Mouse (Mus musculus): ENCODE data around the gene Ddx27. TPM values are rescaled to one million over a fixed set of nuclear protein-coding genes. Genes with fewer than 3 reads are reported as not detected.
A peak's percentile ranks its signal among the peaks of the same experiment; 100 is the strongest.

Gene Ddx27
- polyA plus RNA-seq, 1 experiment from 2014 or later, result 31.2 TPM

- Histone ChIP-seq H3K27ac (replicated peaks; ENCODE audit: low read depth, low read length) (0 out of 2 replicates have a peak overlapping the region, but pooled peaks have one; percentile 29), H3K9ac (ENCODE audit: low read depth, low read length) (0 out of 2 replicates have a peak overlapping the region, but pooled peaks have one; percentile 30)
Observed at GRCm38 (mm10) chr2:166991945-166992344, 23.0 kb upstream of the Ddx27 start.

GRCm38 (mm10) chr2:166995021-166995795 lies 19.8 kb upstream of the Ddx27 start:
- WGBS, result 3% methylated on average over 26 of the region's 28 CpGs
- no peaks in the 10 kb centered on the region for H3K36me3 ChIP-seq (ENCODE audit: control insufficient read depth, insufficient read depth, low read length)
- no peaks in the 10 kb centered on the region for H3K27me3 ChIP-seq (replicated peaks; ENCODE audit: control insufficient read depth, insufficient read depth, low read length)
- ATAC-seq (ENCODE audit: low read depth) (no peak; the same call in 1 of the 2 replicates), DNase-seq (ENCODE audit: low spot score) (no peak)
- peak overlapping the region; percentile 97 for H3K27ac ChIP-seq (replicated peaks; ENCODE audit: low read depth, low read length)
- peak overlapping the region; percentile 84 for H3K4me3 ChIP-seq (ENCODE audit: low read depth, low read length)
- peaks cover 29% of the 10 kb centered on the region for H3K4me1 ChIP-seq (ENCODE audit: control insufficient read depth, insufficient read depth, low read length)
- no peaks in the 10 kb centered on the region for H3K9me3 ChIP-seq (ENCODE audit: control insufficient read depth, low read length)
- H3K4me2 ChIP-seq (ENCODE audit: low read depth, low read length), result peak overlapping the region; percentile 92
- peak overlapping the region; percentile 99 for H3K9ac ChIP-seq (ENCODE audit: low read depth, low read length)

More at GRCm38 (mm10) chr2:166991945-166992344, 23.0 kb upstream of the Ddx27 start:
- H3K36me3 ChIP-seq (ENCODE audit: control insufficient read depth, insufficient read depth, low read length), result no peaks in the 10 kb centered on the region
- H3K9me3 ChIP-seq (ENCODE audit: control insufficient read depth, low read length), result no peaks in the 10 kb centered on the region
- H3K27me3 ChIP-seq (replicated peaks; ENCODE audit: control insufficient read depth, insufficient read depth, low read length), result no peaks in the 10 kb centered on the region
- no peak for DNase-seq (ENCODE audit: low spot score)
- H3K4me2 ChIP-seq (ENCODE audit: low read depth, low read length), result no peak overlapping the region
- no peak for ATAC-seq (ENCODE audit: low read depth)
- no peak overlapping the region for H3K4me3 ChIP-seq (ENCODE audit: low read depth, low read length)
- peaks cover 29% of the 10 kb centered on the region for H3K4me1 ChIP-seq (ENCODE audit: control insufficient read depth, insufficient read depth, low read length)

- DNase-seq (ENCODE audit: low spot score) (peak; percentile 99), ATAC-seq (ENCODE audit: low read depth) (peak; percentile 100)
- WGBS, result under 1% methylated on average over 36 of the region's 88 CpGs
- H3K9ac ChIP-seq (ENCODE audit: low read depth, low read length), result peak within 1 kb of the TSS; percentile 99
- H3K9me3 ChIP-seq (ENCODE audit: control insufficient read depth, low read length), result no peaks in the 10 kb centered on the region
- no peaks in the 10 kb centered on the region for H3K36me3 ChIP-seq (ENCODE audit: control insufficient read depth, insufficient read depth, low read length)
- peak within 1 kb of the TSS; percentile 92 for H3K4me2 ChIP-seq (ENCODE audit: low read depth, low read length)
- H3K4me3 ChIP-seq (ENCODE audit: low read depth, low read length), result peak within 1 kb of the TSS; percentile 84
- H3K27me3 ChIP-seq (replicated peaks; ENCODE audit: control insufficient read depth, insufficient read depth, low read length), result no peaks in the 10 kb centered on the region
- H3K27ac ChIP-seq (replicated peaks; ENCODE audit: low read depth, low read length), result peak within 1 kb of the TSS; percentile 97
- H3K4me1 ChIP-seq (ENCODE audit: control insufficient read depth, insufficient read depth, low read length), result peaks cover 25% of the 10 kb centered on the region
Observed at GRCm38 (mm10) chr2:166995796-166996532, 19.0 kb upstream of the Ddx27 start, which contains the start of gene Stau1. Gene Stau1, minus strand, starts transcription at chr2:166996299.

GRCm38 (mm10) chr2:166996533-166996894 lies 18.5 kb upstream of the Ddx27 start:
- peak overlapping the region; percentile 97 for H3K27ac ChIP-seq (replicated peaks; ENCODE audit: low read depth, low read length)
- no peaks in the 10 kb centered on the region for H3K36me3 ChIP-seq (ENCODE audit: control insufficient read depth, insufficient read depth, low read length)
- H3K9me3 ChIP-seq (ENCODE audit: control insufficient read depth, low read length), result no peaks in the 10 kb centered on the region
- peak overlapping the region; percentile 99 for H3K9ac ChIP-seq (ENCODE audit: low read depth, low read length)
- H3K4me2 ChIP-seq (ENCODE audit: low read depth, low read length), result peak overlapping the region; percentile 92
- no peaks in the 10 kb centered on the region for H3K27me3 ChIP-seq (replicated peaks; ENCODE audit: control insufficient read depth, insufficient read depth, low read length)
- DNase-seq (ENCODE audit: low spot score) (no peak), ATAC-seq (ENCODE audit: low read depth) (no peak)
- 39% methylated on average over 8 of the region's 8 CpGs for WGBS
- peak overlapping the region; percentile 84 for H3K4me3 ChIP-seq (ENCODE audit: low read depth, low read length)
- H3K4me1 ChIP-seq (ENCODE audit: control insufficient read depth, insufficient read depth, low read length), result peaks cover 22% of the 10 kb centered on the region

- no peak overlapping the region for H3K4me2 ChIP-seq (ENCODE audit: low read depth, low read length)
- no peak overlapping the region for H3K27ac ChIP-seq (replicated peaks; ENCODE audit: low read depth, low read length)
- H3K36me3 ChIP-seq (ENCODE audit: control insufficient read depth, insufficient read depth, low read length), result no peaks in the 10 kb centered on the region
- H3K4me3 ChIP-seq (ENCODE audit: low read depth, low read length), result no peak overlapping the region
- H3K9me3 ChIP-seq (ENCODE audit: control insufficient read depth, low read length), result no peaks in the 10 kb centered on the region
- peak; percentile 51 for DNase-seq (ENCODE audit: low spot score)
- no peaks in the 10 kb centered on the region for H3K27me3 ChIP-seq (replicated peaks; ENCODE audit: control insufficient read depth, insufficient read depth, low read length)
- no peak overlapping the region for H3K9ac ChIP-seq (ENCODE audit: low read depth, low read length)
- H3K4me1 ChIP-seq (ENCODE audit: control insufficient read depth, insufficient read depth, low read length), result no peaks in the 10 kb centered on the region
- 38% methylated on average over 9 of the region's 9 CpGs for WGBS
- ATAC-seq (ENCODE audit: low read depth), result no peak
Observed at GRCm38 (mm10) chr2:167001486-167001885, 13.5 kb upstream of the Ddx27 start.

GRCm38 (mm10) chr2:167004099-167004854 lies 10.7 kb upstream of the Ddx27 start:
- Histone ChIP-seq H3K4me1 (ENCODE audit: control insufficient read depth, insufficient read depth, low read length) (no peaks in the 10 kb centered on the region), H3K9me3 (ENCODE audit: control insufficient read depth, low read length) (no peaks in the 10 kb centered on the region), H3K36me3 (ENCODE audit: control insufficient read depth, insufficient read depth, low read length) (no peaks in the 10 kb centered on the region), H3K27me3 (replicated peaks; ENCODE audit: control insufficient read depth, insufficient read depth, low read length) (no peaks in the 10 kb centered on the region), H3K27ac (replicated peaks; ENCODE audit: low read depth, low read length) (no peak overlapping the region), H3K4me3 (ENCODE audit: low read depth, low read length) (no peak overlapping the region), H3K4me2 (ENCODE audit: low read depth, low read length) (no peak overlapping the region), H3K9ac (ENCODE audit: low read depth, low read length) (no peak overlapping the region)
- 37% methylated on average over 8 of the region's 8 CpGs for WGBS
- DNase-seq (ENCODE audit: low spot score) (peak; percentile 89), ATAC-seq (ENCODE audit: low read depth) (peak; percentile 72; the same call in 1 of the 2 replicates)

- no peak overlapping the region for H3K4me3 ChIP-seq (ENCODE audit: low read depth, low read length)
- DNase-seq (ENCODE audit: low spot score), result no peak
- no peak overlapping the region for H3K4me2 ChIP-seq (ENCODE audit: low read depth, low read length)
- H3K27ac ChIP-seq (replicated peaks; ENCODE audit: low read depth, low read length), result no peak overlapping the region
- WGBS, result 96% methylated on average over 2 of the region's 2 CpGs
- H3K9ac ChIP-seq (ENCODE audit: low read depth, low read length), result no peak overlapping the region
- no peaks in the 10 kb centered on the region for H3K9me3 ChIP-seq (ENCODE audit: control insufficient read depth, low read length)
- H3K4me1 ChIP-seq (ENCODE audit: control insufficient read depth, insufficient read depth, low read length), result no peaks in the 10 kb centered on the region
- ATAC-seq (ENCODE audit: low read depth), result no peak
- no peaks in the 10 kb centered on the region for H3K36me3 ChIP-seq (ENCODE audit: control insufficient read depth, insufficient read depth, low read length)
- no peaks in the 10 kb centered on the region for H3K27me3 ChIP-seq (replicated peaks; ENCODE audit: control insufficient read depth, insufficient read depth, low read length)
Observed at GRCm38 (mm10) chr2:167006355-167006754, 8.6 kb upstream of the Ddx27 start.

GRCm38 (mm10) chr2:167007001-167007491 lies 7.9 kb upstream of the Ddx27 start:
- Histone ChIP-seq H3K4me2 (ENCODE audit: low read depth, low read length) (no peak overlapping the region), H3K36me3 (ENCODE audit: control insufficient read depth, insufficient read depth, low read length) (no peaks in the 10 kb centered on the region), H3K27ac (replicated peaks; ENCODE audit: low read depth, low read length) (no peak overlapping the region), H3K4me1 (ENCODE audit: control insufficient read depth, insufficient read depth, low read length) (no peaks in the 10 kb centered on the region), H3K4me3 (ENCODE audit: low read depth, low read length) (no peak overlapping the region), H3K9ac (ENCODE audit: low read depth, low read length) (no peak overlapping the region), H3K9me3 (ENCODE audit: control insufficient read depth, low read length) (no peaks in the 10 kb centered on the region), H3K27me3 (replicated peaks; ENCODE audit: control insufficient read depth, insufficient read depth, low read length) (no peaks in the 10 kb centered on the region)
- 73% methylated on average over 13 of the region's 13 CpGs for WGBS
- DNase-seq (ENCODE audit: low spot score), result no peak
- ATAC-seq (ENCODE audit: low read depth), result no peak
